Mouse (Mus musculus) midbrain, embryonic 12.5 days (tissue): ENCODE results near the gene Lbp. TPM values are rescaled to one million over a fixed set of nuclear protein-coding genes. Genes with fewer than 3 reads are reported as not detected.
A peak's percentile ranks its signal among the peaks of the same experiment; 100 is the strongest.

Experiments used
- ATAC-seq: fragments of 200-750 bp; cut with Nextera tagmentation; 2 replicates; pipeline ENCODE4 v1.8.0; 2017; ENCODE audit warnings: low read depth, moderate TSS enrichment, moderate library complexity; ENCODE audit not compliant: low FRiP score
- H3K27ac ChIP-seq: fragments of 300-500 bp; sonication (generic); replicated peaks from 2 replicates; pipeline ENCODE4 v1.5.1; 2016; ENCODE audit warnings: mild to moderate bottlenecking
- H3K27me3 ChIP-seq: fragments of 300-500 bp; sonication (generic); 2 replicates; pipeline ENCODE4 v1.6.1; 2016; ENCODE audit warnings: mild to moderate bottlenecking
- H3K36me3 ChIP-seq: fragments of 300-500 bp; sonication (generic); 2 replicates; pipeline ENCODE4 v1.6.1; 2016
- H3K4me1 ChIP-seq: fragments of 300-500 bp; sonication (generic); 2 replicates; pipeline ENCODE4 v1.6.1; 2016
- H3K4me2 ChIP-seq: fragments of 300-500 bp; sonication (generic); replicated peaks from 2 replicates; pipeline ENCODE4 v1.6.1; 2016; ENCODE audit warnings: mild to moderate bottlenecking, moderate library complexity
- H3K4me3 ChIP-seq: fragments of 300-500 bp; sonication (generic); 2 replicates; pipeline ENCODE4 v1.5.1; 2016; ENCODE audit warnings: mild to moderate bottlenecking
- H3K9ac ChIP-seq: fragments of 300-500 bp; sonication (generic); replicated peaks from 2 replicates; pipeline ENCODE4 v1.6.1; 2016; ENCODE audit warnings: mild to moderate bottlenecking, moderate library complexity
- H3K9me3 ChIP-seq: fragments of 300-500 bp; sonication (generic); 2 replicates; pipeline ENCODE4 v1.6.1; 2016; ENCODE audit warnings: mild to moderate bottlenecking
- WGBS: fragments of 180-500 bp; shearing (Covaris S2); methylation state at CpG from one replicate; pipeline ENCODE4 v1.1.7; 2016; 5-methylcytosine and 5-hydroxymethylcytosine counted together
- polyA plus RNA-seq: library from polyadenylated mRNA; unstranded; fragments of >200 nt; fragmentation: Nextera tagmentation; extraction: Ambion mirVana; gene quantifications from 2 replicates; pipeline ENCODE4 v1.2.1, GENCODE M21; 2016

Gene Lbp
- polyA plus RNA-seq, 1 experiment from 2014 or later = 2.0 TPM

DNA sequence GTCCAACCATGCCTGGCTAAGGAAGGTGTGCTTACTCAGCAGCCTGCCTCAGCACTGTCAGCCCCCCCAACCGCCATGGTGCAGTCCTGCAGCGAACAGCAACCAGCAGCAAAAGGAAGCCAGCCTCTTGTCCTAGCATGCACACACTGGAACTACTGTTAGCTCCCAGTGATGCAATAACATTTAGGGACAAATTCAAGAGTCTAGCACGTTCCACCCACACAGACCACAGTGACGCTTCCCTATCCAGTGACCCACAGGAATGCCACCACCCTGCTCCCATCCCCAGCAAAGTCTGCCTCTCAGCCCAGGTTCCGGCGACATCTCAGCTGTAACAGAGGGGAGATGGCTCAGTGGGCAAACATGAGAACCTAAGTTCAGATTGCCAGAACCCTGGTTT lies 40.2 kb downstream of the Lbp start:
- ATAC-seq = no peak
- Histone ChIP-seq H3K4me1 (peaks cover 4% of the 10 kb centered on the region; the same call in 1 of the 2 replicates), H3K9me3 (no peaks in the 10 kb centered on the region), H3K4me3 (no peak overlapping the region), H3K27me3 (no peaks in the 10 kb centered on the region), H3K36me3 (no peaks in the 10 kb centered on the region), H3K4me2 (no peak overlapping the region), H3K27ac (no peak overlapping the region), H3K9ac (no peak overlapping the region)
- 77% methylated on average over 6 of the region's 6 CpGs for WGBS

DNA sequence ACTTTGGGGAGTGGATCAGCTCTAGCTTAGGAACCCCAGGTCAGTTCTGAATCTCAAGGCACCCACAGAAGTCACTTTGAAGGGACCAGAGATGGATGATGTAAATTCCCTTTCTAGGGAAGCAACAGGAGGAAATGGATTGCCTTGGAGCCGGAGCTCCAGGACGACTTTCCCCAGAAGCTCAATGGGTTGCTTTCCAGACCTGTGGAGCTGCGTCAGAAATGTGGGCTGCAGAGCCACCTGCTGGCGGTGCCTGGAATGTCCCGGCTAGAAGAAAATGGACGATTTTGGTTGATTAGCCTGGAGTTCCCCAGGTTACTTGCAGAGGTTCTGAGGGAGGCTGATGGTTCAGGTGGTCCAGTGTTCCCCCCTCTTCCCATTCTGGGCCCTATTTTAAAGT lies 41.6 kb downstream of the Lbp start:
- ATAC-seq = peak; percentile 44; the same call in 1 of the 2 replicates
- Histone ChIP-seq H3K27me3 (no peaks in the 10 kb centered on the region), H3K9ac (no peak overlapping the region), H3K4me1 (peaks cover 4% of the 10 kb centered on the region; the same call in 1 of the 2 replicates), H3K4me3 (no peak overlapping the region), H3K4me2 (no peak overlapping the region), H3K9me3 (no peaks in the 10 kb centered on the region), H3K36me3 (peaks cover 13% of the 10 kb centered on the region), H3K27ac (no peak overlapping the region)
- WGBS = 5% methylated on average over 6 of the region's 6 CpGs

DNA sequence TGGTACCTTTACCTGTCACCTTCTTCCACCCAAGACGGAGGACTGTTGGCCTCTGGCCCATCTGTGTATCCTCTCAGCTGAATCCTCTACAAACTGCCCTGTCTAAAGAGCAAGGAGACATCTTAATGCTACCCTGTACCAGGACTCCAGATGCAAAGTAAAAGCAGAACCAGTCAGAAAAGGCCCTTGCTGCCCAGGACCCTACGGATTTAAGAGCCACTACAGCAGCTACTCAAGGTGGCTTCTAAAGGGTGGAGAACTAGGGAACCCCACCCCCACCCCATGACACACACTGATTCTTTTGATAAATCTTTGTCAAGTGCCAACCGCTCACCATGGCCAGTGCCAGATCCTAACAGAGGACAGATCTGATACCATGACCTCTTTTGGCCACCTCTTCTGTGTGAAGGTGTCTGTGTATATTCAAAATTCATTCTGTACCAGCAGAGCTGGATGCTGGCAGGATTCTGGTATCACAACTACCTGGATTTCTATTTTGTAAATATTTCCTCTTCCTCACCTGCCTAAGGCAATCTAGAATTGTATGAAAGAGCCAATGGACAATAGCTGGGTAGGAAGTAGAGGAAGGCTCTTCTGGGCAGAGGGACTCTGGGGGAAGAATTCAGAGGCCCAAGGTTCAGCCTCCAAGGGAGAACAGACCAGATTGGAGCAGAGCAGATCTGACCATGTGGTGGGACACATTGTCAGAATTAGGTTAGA lies 46.7 kb downstream of the Lbp start:
- Histone ChIP-seq H3K4me1 (no peaks in the 10 kb centered on the region), H3K9ac (no peak overlapping the region), H3K4me3 (no peak overlapping the region), H3K27ac (no peak overlapping the region), H3K27me3 (no peaks in the 10 kb centered on the region), H3K36me3 (peaks cover 63% of the 10 kb centered on the region), H3K9me3 (no peaks in the 10 kb centered on the region), H3K4me2 (no peak overlapping the region)
- no peak for ATAC-seq
- WGBS = 83% methylated on average over 3 of the region's 3 CpGs

DNA sequence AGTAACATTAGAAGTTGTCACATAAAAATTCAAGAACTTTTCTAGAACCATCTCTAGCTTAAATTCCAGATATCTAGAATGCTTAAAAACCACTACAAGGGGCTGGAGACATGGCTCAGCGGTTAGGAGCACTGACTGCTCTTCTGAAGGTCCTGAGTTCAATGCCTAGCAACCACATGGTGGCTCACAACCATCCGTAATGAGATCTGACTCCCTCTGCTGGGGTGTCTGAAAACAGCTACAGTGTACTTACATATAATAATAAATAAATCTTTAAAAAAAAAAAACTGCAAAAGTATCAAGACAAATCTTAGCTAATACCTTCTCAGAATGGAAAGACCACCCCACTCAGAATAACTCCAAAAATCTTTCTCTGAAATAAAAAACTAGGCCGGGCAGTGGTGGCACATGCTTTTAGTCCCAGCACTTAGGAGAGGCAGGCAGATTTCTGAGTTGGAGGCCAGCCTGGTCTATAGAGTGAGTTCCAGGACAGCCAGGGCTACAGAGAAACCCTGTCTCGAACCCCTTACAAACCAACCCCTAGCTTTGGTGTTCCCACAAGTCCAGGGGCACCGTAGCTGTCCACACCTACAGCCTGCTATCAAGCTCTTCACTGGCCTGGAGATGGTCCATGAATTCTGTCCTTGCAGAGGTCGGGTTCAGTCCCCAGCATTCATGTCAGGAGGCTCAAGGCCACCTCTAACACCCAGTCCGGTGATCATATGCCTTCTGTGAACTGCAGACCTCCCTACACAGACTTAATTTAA lies 48.2 kb downstream of the Lbp start:
- peaks cover 78% of the 10 kb centered on the region for H3K36me3 ChIP-seq
- H3K4me2 ChIP-seq = no peak overlapping the region
- 84% methylated on average over 7 of the region's 7 CpGs for WGBS
- no peak overlapping the region for H3K4me3 ChIP-seq
- no peaks in the 10 kb centered on the region for H3K9me3 ChIP-seq
- peaks cover 7% of the 10 kb centered on the region for H3K4me1 ChIP-seq
- H3K27me3 ChIP-seq = no peaks in the 10 kb centered on the region
- ATAC-seq = no peak
- no peak overlapping the region for H3K27ac ChIP-seq
- H3K9ac ChIP-seq = no peak overlapping the region

DNA sequence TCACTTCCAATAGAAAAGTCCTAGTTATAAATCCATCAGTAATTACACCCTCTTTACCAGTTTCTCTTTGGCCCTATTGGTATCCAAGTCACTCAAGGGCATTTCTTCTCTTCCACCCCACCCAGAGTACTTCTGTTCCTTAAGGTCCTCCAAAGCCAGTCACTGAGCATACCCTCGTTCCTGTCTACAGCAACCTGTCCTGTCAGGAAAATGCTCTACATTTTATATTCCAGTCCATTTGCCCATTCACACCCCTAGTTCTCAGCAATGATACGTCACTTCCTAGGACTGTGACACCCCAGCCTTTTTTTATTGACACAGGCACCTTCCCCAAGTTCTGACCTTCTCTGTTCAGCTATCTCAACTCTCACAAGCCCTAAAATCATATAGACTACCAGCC lies 48.9 kb downstream of the Lbp start:
- no peak for ATAC-seq
- H3K4me2 ChIP-seq = no peak overlapping the region
- peaks cover 82% of the 10 kb centered on the region for H3K36me3 ChIP-seq
- H3K9me3 ChIP-seq = no peaks in the 10 kb centered on the region
- H3K4me3 ChIP-seq = no peak overlapping the region
- H3K27ac ChIP-seq = no peak overlapping the region
- H3K27me3 ChIP-seq = no peaks in the 10 kb centered on the region
- no peak overlapping the region for H3K9ac ChIP-seq
- WGBS = 94% methylated on average over 2 of the region's 2 CpGs
- peaks cover 14% of the 10 kb centered on the region for H3K4me1 ChIP-seq

DNA sequence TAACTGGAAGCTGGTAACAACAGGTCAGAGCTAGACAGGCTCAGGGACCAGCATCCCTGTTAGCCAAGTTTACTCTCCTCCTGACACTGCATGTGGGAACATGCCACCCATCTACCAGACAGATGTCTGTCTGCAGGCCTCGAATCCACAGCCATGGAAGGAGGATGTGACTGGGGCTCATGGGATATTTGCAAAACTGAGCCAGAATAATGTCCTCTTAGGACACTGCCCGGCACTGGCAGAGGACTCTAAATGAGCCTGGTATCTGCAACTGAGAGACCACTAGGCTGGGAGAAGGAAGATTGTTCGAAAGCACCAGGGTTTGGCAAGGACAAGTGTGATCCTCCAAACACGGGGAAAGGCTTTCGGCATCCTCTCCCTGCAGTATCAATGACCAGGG lies 49.8 kb downstream of the Lbp start:
- H3K4me2 ChIP-seq = no peak overlapping the region
- ATAC-seq = no peak
- H3K27ac ChIP-seq = no peak overlapping the region
- peaks cover 19% of the 10 kb centered on the region for H3K4me1 ChIP-seq
- H3K36me3 ChIP-seq = peaks cover 82% of the 10 kb centered on the region
- H3K9me3 ChIP-seq = no peaks in the 10 kb centered on the region
- 89% methylated on average over 5 of the region's 5 CpGs for WGBS
- H3K4me3 ChIP-seq = no peak overlapping the region
- no peak overlapping the region for H3K9ac ChIP-seq
- H3K27me3 ChIP-seq = no peaks in the 10 kb centered on the region

DNA sequence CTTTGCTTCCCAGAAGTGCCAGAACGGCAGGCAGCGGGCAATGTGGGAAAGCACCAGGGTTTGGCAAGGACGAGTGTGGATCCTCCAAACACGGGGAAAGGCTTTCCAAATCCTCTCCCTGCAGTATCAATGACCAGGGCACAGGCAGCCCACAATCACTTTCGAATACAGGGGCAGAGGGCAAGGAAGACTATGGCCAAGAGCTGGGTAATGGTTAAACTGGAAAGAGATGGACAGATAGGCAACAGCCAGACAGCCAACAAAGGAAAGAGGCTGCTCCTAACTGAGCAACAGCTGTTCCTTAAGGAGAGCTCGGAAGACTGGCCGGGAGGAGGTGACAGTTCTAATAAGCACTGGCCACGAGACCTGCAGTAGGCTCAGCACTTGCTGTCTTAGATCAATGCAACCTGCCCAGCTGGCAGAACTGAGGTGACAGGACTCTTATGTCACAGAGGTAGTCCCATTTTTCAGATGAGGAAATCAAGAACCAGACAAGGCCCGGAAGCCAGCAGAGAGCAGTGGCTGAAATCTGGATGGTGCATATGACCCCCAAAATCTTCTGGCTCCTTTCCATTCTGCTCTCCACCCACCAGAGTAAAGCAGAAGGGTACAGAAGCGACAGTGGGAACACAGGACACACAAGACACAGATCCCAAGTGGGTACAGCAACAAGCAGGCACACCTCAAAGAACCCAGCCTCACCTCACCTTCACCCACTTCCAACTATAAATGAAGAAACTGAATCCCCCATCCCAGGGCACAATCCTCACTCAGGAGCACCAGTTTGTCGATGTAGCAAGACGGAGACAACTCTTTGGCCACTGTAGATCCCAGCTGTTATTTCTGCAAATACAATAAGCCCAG lies 53.7 kb downstream of the Lbp start:
- 74% methylated on average over 12 of the region's 12 CpGs for WGBS
- no peak for ATAC-seq
- no peaks in the 10 kb centered on the region for H3K27me3 ChIP-seq
- H3K4me2 ChIP-seq = peak overlapping the region; percentile 87
- H3K4me1 ChIP-seq = peaks cover 19% of the 10 kb centered on the region
- H3K27ac ChIP-seq = no peak overlapping the region
- peak overlapping the region; percentile 94 for H3K9ac ChIP-seq
- peaks cover 49% of the 10 kb centered on the region for H3K36me3 ChIP-seq
- no peaks in the 10 kb centered on the region for H3K9me3 ChIP-seq
- H3K4me3 ChIP-seq = peak overlapping the region; percentile 84

DNA sequence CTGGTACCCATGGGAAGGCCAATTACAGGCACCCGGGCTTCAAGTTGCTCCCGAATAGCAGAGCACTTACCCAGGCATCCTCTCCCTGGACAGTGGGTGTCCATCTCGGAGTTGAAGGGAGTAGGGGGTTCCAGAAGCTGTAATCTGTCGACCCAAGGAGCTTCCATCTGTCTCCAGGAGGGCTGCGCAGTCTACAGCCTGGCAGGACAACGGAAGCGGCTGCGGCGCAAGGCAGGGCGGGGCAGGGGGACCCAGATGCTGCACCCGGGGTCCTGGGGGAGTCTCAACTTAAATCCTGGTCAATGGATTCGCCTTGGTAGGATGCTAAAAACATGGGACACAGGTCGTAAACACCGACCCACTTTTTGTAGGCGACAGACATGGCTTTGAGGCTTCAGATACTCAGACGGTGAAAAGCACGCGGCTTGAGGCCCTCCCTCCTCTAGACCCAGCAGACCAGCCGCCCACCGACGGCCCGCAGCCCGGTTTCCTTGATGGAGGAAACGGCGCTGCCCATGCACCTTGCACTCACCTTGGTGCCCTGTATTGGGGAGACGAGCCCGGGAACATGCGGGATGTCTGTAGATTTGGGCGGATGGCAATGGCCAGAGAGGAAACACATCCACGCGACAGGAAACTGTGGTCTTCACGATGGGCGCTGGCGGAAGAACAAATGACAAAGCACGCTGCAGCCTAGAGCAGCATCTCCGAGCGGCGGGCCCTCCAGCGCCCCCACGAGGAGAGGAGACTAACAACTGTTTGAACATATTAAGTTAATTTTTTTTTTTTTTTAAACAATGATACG lies 54.8 kb downstream of the Lbp start:
- ATAC-seq = peak; percentile 91
- Histone ChIP-seq H3K9me3 (no peaks in the 10 kb centered on the region), H3K4me2 (peak overlapping the region; percentile 87), H3K27me3 (no peaks in the 10 kb centered on the region), H3K4me3 (peak overlapping the region; percentile 84), H3K27ac (peak overlapping the region; percentile 79), H3K4me1 (peaks cover 19% of the 10 kb centered on the region), H3K36me3 (peaks cover 38% of the 10 kb centered on the region), H3K9ac (peak overlapping the region; percentile 94)
- under 1% methylated on average over 41 of the region's 41 CpGs for WGBS

DNA sequence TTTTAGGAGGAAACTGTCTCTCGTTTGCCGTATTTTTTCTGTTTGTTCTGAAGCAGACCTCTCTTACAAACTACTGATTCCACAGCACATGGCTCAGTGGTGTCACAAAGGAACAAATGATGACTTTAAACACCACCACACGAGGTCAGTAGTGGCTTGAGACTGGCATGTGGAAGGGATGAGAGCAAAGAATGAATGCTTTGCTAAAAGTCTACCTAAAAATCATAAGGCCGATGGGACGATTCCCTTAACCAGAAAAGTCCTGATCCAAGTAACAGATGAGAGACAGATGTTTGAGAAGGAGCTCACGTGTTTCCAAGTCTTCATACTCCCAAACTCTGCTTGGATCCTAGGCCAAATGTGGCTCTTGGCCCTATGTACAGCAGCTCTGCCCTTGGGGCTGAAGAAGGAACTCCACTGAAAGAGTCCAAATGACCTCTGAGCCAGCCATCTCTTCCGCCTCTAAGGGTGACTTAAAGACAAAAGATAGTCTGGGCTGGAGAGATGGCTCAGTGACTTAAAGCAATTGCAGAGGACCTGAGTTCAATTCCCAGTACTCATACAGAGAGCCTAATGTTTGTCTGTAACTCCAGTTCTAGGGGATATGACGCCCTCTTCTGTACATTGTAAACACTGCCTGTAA lies 55.5 kb downstream of the Lbp start:
- Histone ChIP-seq H3K9me3 (no peaks in the 10 kb centered on the region), H3K4me3 (peak overlapping the region; percentile 84; the same call in 1 of the 2 replicates), H3K27me3 (no peaks in the 10 kb centered on the region), H3K4me2 (peak overlapping the region; percentile 87), H3K4me1 (peaks cover 19% of the 10 kb centered on the region), H3K9ac (no peak overlapping the region), H3K27ac (0 out of 2 replicates have a peak overlapping the region, but pooled peaks have one; percentile 20), H3K36me3 (peaks cover 31% of the 10 kb centered on the region)
- ATAC-seq = peak; percentile 69
- WGBS = 39% methylated on average over 8 of the region's 8 CpGs

DNA sequence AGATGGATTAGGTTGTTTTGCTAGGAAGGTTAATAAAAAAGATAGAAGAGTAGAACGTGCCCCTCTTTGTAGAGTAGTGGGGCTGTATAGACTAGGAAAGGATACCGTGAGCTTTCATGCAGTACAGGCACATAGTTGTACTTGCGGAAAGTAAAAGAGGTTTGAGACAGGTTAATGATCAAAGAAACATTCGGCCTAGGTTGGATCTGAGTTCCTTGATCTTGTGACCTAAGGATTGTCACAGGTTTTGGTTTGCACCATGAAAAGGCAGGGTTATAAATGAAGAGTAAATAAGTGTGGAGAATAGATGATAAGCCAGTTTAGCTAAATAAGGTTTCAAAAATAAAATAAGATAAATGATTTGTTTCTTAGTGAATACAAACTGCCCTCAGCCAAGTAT lies 57.9 kb downstream of the Lbp start:
- Histone ChIP-seq H3K27ac (no peak overlapping the region), H3K4me2 (no peak overlapping the region), H3K9me3 (no peaks in the 10 kb centered on the region), H3K27me3 (no peaks in the 10 kb centered on the region), H3K9ac (no peak overlapping the region), H3K36me3 (peaks cover 7% of the 10 kb centered on the region), H3K4me1 (peaks cover 15% of the 10 kb centered on the region), H3K4me3 (no peak overlapping the region)
- 78% methylated on average over 4 of the region's 4 CpGs for WGBS
- no peak for ATAC-seq
